ENCODE assay signal across 8 mouse cellular contexts in genomic region chr1:106628718-106629469, GRCm38 (mm10).
DNase-seq lines count a peak whose midpoint lies in the region; ATAC-seq and TF ChIP-seq lines count a peak whose summit lies in the region.

No protein-coding gene starts in this region.

- no peaks in the 10 kb centered on the region for H3K4me1 ChIP-seq in ES-E14 (ENCODE audit: control insufficient read depth in 2 of 2, insufficient read depth in 2 of 2, low read length in 2 of 2, poor library complexity in 1 of 2)
- H3K4me1 ChIP-seq in forebrain, embryonic 13.5 days: peaks cover 23% of the 10 kb centered on the region
- peaks cover 20% of the 10 kb centered on the region for H3K4me1 ChIP-seq in intestine, embryonic 16.5 days (ENCODE audit: control insufficient read depth, insufficient read depth, low read length)

- ATAC-seq in forebrain, embryonic 13.5 days: peak; percentile 63
- ATAC-seq in intestine, embryonic 16.5 days: peak; percentile 51

- H3K27ac ChIP-seq in ES-E14 (ENCODE audit: insufficient read depth, low read depth, low read length, poor library complexity, severe bottlenecking): no peak overlapping the region
- H3K27ac ChIP-seq in forebrain, embryonic 13.5 days: peak overlapping the region; percentile 35; the same call in 1 of the 2 replicates
- H3K27ac ChIP-seq in intestine, embryonic 16.5 days (ENCODE audit: low read length): peak overlapping the region; percentile 78

- peak; percentile 48 for DNase-seq in adrenal gland, postnatal 14 days
- no peak for DNase-seq in adrenal gland, adult 8-10 months
- no peak for DNase-seq in ES-E14 (ENCODE audit: low read depth, low spot score)
- peak; percentile 30 to 43 for DNase-seq in lung, postnatal 4 days
- DNase-seq in c-Kit-positive CD71-positive TER-119-positive erythroid progenitor cells, embryonic 14.5 days (ENCODE audit: low spot score): no peak
- DNase-seq in left cerebral cortex, adult 9 months (ENCODE audit: low spot score in 2 of 2): no peak

- H3K9me3 ChIP-seq in ES-E14 (ENCODE audit: control insufficient read depth, insufficient read depth, low read depth, low read length): no peaks in the 10 kb centered on the region
- H3K9me3 ChIP-seq in forebrain, embryonic 13.5 days (replicated peaks): no peaks in the 10 kb centered on the region
- no peaks in the 10 kb centered on the region for H3K9me3 ChIP-seq in intestine, embryonic 16.5 days (ENCODE audit: control insufficient read depth, low read length)

- no peaks in the 10 kb centered on the region for H3K36me3 ChIP-seq in ES-E14 (ENCODE audit: control insufficient read depth, insufficient read depth, low read length, poor library complexity, severe bottlenecking)
- no peaks in the 10 kb centered on the region for H3K36me3 ChIP-seq in forebrain, embryonic 13.5 days (ENCODE audit: poor library complexity, severe bottlenecking)
- H3K36me3 ChIP-seq in intestine, embryonic 16.5 days (ENCODE audit: control insufficient read depth, insufficient read depth, low read length): no peaks in the 10 kb centered on the region

- no peak overlapping the region for H3K9ac ChIP-seq in ES-E14 (ENCODE audit: insufficient read depth, low read depth, low read length, poor library complexity, severe bottlenecking)
- no peak overlapping the region for H3K9ac ChIP-seq in forebrain, embryonic 13.5 days
- H3K9ac ChIP-seq in intestine, embryonic 16.5 days (ENCODE audit: low read depth, low read length): no peak overlapping the region

- H3K4me3 ChIP-seq in ES-E14 (ENCODE audit: insufficient read depth in 1 of 2, low read depth in 1 of 2, low read length in 2 of 2, poor library complexity in 1 of 2, severe bottlenecking in 1 of 2): no peak overlapping the region
- no peak overlapping the region for H3K4me3 ChIP-seq in forebrain, embryonic 13.5 days
- no peak overlapping the region for H3K4me3 ChIP-seq in intestine, embryonic 16.5 days (ENCODE audit: low read length)

- no peaks in the 10 kb centered on the region for H3K27me3 ChIP-seq in forebrain, embryonic 13.5 days
- no peaks in the 10 kb centered on the region for H3K27me3 ChIP-seq in intestine, embryonic 16.5 days (replicated peaks; ENCODE audit: control insufficient read depth, insufficient read depth, low read length)

- 49% methylated on average over 3 of the region's 3 CpGs for WGBS in forebrain, embryonic 13.5 days
- WGBS in intestine, embryonic 16.5 days: 36% methylated on average over 3 of the region's 3 CpGs

- in situ Hi-C loops in ES-E14 (cut with MboI; ENCODE audit: low sequenced_read_pairs in 2 of 2, unreplicated experiment in 2 of 2): no loop called here

- no peak overlapping the region for H3K4me2 ChIP-seq in forebrain, embryonic 13.5 days
- H3K4me2 ChIP-seq in intestine, embryonic 16.5 days (ENCODE audit: low read depth, low read length): peak overlapping the region; percentile 16; the same call in 1 of the 2 replicates

TF ChIP-seq in ES-E14, 5 proteins besides CTCF, POLR2A, EP300 and RAD21:
- no peak for TF ChIP-seq ZNF384 (IDR thresholded peaks at IDR 0.05; ENCODE audit: low read depth, low read length)
- TF ChIP-seq ZC3H11A (IDR thresholded peaks at IDR 0.05; ENCODE audit: borderline replicate concordance, low read depth, low read length): 0 out of 2 replicates have a peak, but pooled peaks have one; percentile 18

Comparison
In these comparisons a context has a peak if more than half of its experiments do, and no peak if none do; other contexts are left out.
1. DNase-seq: peak in adrenal gland, postnatal 14 days (single experiment) and lung, postnatal 4 days (2 of 2); none in adrenal gland, adult 8-10 months (single experiment), ES-E14 (single experiment), c-Kit-positive CD71-positive TER-119-positive erythroid progenitor cells, embryonic 14.5 days (single experiment) and left cerebral cortex, adult 9 months (0 of 2).